Mouse (Mus musculus) heart, embryonic 11.5 days (tissue): Measurements from ENCODE around the gene Ncaph. TPM values are rescaled to one million over a fixed set of nuclear protein-coding genes. Genes with fewer than 3 reads are reported as not detected.
"Not testable (repeated sequence)": the region's sequence is repeated elsewhere in the genome, so short reads cannot be mapped to it uniquely, and the experiment has no call there.

Source experiments
- ATAC-seq: fragments of 200-750 bp; cut with Nextera tagmentation; replicated peaks from 2 replicates; pipeline ENCODE4 v1.8.0; 2017; ENCODE audit warnings: moderate library complexity; ENCODE audit not compliant: insufficient number of reproducible peaks, low FRiP score, low TSS enrichment
- H3K27ac ChIP-seq: fragments of 300-500 bp; sonication (generic); 2 replicates; pipeline ENCODE4 v1.5.1; 2014; ENCODE audit warnings: mild to moderate bottlenecking, low read depth, low read length
- H3K27me3 ChIP-seq: fragments of 300-500 bp; sonication (generic); 2 replicates; pipeline ENCODE4 v1.6.1; 2014; ENCODE audit warnings: mild to moderate bottlenecking, low read length, mixed read lengths; ENCODE audit not compliant: control insufficient read depth, insufficient read depth
- H3K36me3 ChIP-seq: fragments of 300-500 bp; sonication (generic); 2 replicates; pipeline ENCODE4 v1.6.1; 2014; ENCODE audit warnings: mild to moderate bottlenecking, low read length, moderate library complexity, mixed read lengths; ENCODE audit not compliant: control insufficient read depth, insufficient read depth
- H3K4me1 ChIP-seq: fragments of 300-500 bp; sonication (generic); 2 replicates; pipeline ENCODE4 v1.6.1; 2014; ENCODE audit warnings: low read length; ENCODE audit not compliant: control insufficient read depth, insufficient read depth
- H3K4me2 ChIP-seq: fragments of 300-500 bp; sonication (generic); 2 replicates; pipeline ENCODE4 v1.6.1; 2014; ENCODE audit warnings: mild to moderate bottlenecking, moderate library complexity
- H3K4me3 ChIP-seq: fragments of 300-500 bp; sonication (generic); 2 replicates; pipeline ENCODE4 v1.5.1; 2014; ENCODE audit warnings: low read depth, low read length
- H3K9ac ChIP-seq: fragments of 300-500 bp; sonication (generic); 2 replicates; pipeline ENCODE4 v1.6.1; 2014; ENCODE audit warnings: mild to moderate bottlenecking, low read depth, low read length, moderate library complexity
- H3K9me3 ChIP-seq: fragments of 300-500 bp; sonication (generic); replicated peaks from 2 replicates; pipeline ENCODE4 v1.6.1; 2016; ENCODE audit warnings: low read length; ENCODE audit not compliant: control insufficient read depth
- WGBS: fragments of 180-500 bp; shearing (Covaris S2); extraction: QIAGEN DNeasy Blood & Tissue Kit; methylation state at CpG from one replicate; pipeline ENCODE4 v1.1.7; 2014; ENCODE audit not compliant: insufficient replicate concordance; 5-methylcytosine and 5-hydroxymethylcytosine counted together
- polyA plus RNA-seq: library from polyadenylated mRNA; unstranded; fragments of >200 nt; fragmentation: Nextera tagmentation; extraction: Ambion mirVana; gene quantifications from 2 replicates; pipeline ENCODE4 v1.2.1, GENCODE M21; 2014

Ncaph gene
- polyA plus RNA-seq, 1 experiment from 2014 or later, result 62.6 TPM

DNA sequence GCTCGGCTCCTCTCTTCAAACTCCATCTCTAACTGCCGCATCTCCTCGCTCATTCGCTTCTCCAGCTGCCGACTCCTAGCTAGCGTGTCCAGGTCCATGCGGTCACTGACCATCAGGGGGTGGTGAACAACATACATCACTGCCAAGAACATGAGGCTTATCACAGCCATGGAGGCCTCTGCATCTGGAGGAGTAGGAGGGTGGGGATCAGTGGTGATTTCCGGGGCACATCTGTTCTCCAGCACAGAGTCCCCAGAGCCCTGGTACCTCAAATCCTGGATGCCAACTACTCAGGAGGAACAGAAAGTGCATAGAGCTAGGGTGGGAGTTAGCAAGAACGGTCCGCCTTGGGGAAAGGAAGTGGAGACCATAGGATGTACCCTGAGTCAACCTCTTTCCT lies 8.3 kb upstream of the Ncaph start:
- Histone ChIP-seq H3K36me3 (peaks cover 14% of the 10 kb centered on the region), H3K4me2 (peak overlapping the region; percentile 94), H3K27me3 (no peaks in the 10 kb centered on the region; the same call in 1 of the 2 replicates), H3K4me3 (peak overlapping the region; percentile 62), H3K27ac (no peak overlapping the region), H3K9ac (peak overlapping the region; percentile 78), H3K4me1 (peaks cover 12% of the 10 kb centered on the region), H3K9me3 (no peaks in the 10 kb centered on the region)
- ATAC-seq, result no peak
- WGBS, result 70% methylated on average over 10 of the region's 10 CpGs

DNA sequence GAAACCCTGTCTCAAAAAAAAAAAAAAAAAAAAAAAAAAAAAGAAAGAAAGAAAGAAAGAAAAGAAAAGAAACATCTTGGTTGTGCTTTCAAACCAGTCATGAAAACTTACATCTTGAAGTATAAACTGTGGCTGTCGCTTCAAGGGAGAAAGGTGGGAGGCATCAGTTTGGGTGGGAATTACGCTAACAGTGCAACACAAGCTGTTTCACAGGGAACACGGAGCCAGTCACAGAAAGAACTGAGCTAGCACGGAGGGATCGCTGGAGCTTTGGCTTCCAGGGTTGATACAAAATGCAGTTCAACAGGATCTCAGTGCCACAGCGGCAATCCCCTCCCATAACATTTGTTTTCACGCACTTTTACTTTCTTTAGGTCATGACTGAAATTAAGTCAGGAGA lies 6.3 kb upstream of the Ncaph start:
- ATAC-seq, result no peak
- Histone ChIP-seq H3K4me3 (no peak overlapping the region), H3K9me3 (no peaks in the 10 kb centered on the region), H3K4me2 (no peak overlapping the region), H3K36me3 (peaks cover 14% of the 10 kb centered on the region), H3K27ac (no peak overlapping the region), H3K9ac (no peak overlapping the region), H3K4me1 (peaks cover 18% of the 10 kb centered on the region), H3K27me3 (no peaks in the 10 kb centered on the region; the same call in 1 of the 2 replicates)
- WGBS, result 88% methylated on average over 7 of the region's 7 CpGs

DNA sequence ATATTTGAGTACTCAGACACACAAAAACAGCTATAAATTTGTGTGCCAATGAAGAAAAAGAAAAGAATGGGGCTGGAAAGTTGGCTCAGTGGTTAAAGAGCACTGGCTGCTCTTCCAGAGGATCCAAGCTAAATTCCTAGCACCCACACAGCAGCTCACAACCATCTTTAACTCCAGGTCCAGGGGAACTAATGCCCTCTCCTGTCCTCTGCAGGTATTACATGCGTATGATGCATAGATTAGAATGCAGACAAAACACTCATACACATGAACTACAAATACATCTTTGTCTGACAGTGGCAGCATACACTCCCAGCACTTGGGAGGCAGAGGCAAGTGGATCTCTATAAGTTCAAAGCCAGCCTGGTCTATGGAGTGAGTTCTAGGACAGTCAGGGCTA lies 5.9 kb upstream of the Ncaph start:
- H3K9me3 ChIP-seq, result no peaks in the 10 kb centered on the region
- H3K36me3 ChIP-seq, result peaks cover 14% of the 10 kb centered on the region
- no peak overlapping the region for H3K9ac ChIP-seq
- 100% methylated on average over 1 of the region's 1 CpGs for WGBS
- H3K4me2 ChIP-seq, result no peak overlapping the region
- no peak overlapping the region for H3K27ac ChIP-seq
- ATAC-seq, result no peak
- H3K27me3 ChIP-seq, result no peaks in the 10 kb centered on the region; the same call in 1 of the 2 replicates
- no peak overlapping the region for H3K4me3 ChIP-seq
- peaks cover 18% of the 10 kb centered on the region for H3K4me1 ChIP-seq

DNA sequence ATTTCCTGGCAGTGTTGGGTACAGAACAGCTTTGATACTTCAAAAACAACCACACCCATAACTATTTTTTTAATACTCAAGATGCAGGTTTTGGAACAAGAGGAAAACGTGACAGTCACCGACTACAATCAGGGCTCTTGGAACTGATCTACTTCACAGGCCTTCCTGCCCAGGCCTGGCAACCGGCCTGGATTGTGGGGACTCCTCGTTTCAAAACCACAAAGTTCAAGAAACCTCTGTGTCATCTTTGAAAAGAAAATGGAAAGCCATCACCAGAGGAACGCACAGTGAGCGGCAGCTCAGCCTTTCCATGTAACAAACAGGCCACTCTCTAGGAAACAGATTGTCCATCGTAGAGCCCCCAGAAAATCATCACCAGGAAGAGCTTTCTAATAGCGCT lies 5.3 kb upstream of the Ncaph start:
- Histone ChIP-seq H3K4me2 (no peak overlapping the region), H3K36me3 (peaks cover 14% of the 10 kb centered on the region), H3K9me3 (no peaks in the 10 kb centered on the region), H3K4me1 (peaks cover 18% of the 10 kb centered on the region), H3K9ac (no peak overlapping the region), H3K27me3 (no peaks in the 10 kb centered on the region; the same call in 1 of the 2 replicates), H3K27ac (no peak overlapping the region), H3K4me3 (no peak overlapping the region)
- no peak for ATAC-seq
- 90% methylated on average over 8 of the region's 8 CpGs for WGBS

DNA sequence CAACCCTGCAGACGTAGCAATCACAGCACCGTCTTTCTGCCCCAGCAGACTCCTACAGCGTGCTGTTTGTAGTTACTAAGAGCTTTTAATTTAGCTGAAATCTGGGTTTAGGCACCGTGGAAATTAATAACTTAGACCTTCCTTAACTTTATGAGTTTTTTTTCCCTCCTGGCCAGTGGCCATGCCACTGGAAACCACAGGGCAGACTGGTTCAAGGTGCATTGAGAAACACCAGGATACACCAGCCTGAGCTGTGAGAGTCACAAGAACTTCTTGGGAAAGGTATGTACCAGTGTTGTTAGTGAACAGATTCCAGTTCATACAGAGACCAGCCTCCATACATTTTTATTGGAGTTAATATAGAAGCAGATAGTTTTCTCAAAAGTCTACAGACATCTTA lies 4.7 kb upstream of the Ncaph start:
- no peak overlapping the region for H3K4me3 ChIP-seq
- H3K36me3 ChIP-seq, result peaks cover 14% of the 10 kb centered on the region
- no peak overlapping the region for H3K9ac ChIP-seq
- H3K27me3 ChIP-seq, result no peaks in the 10 kb centered on the region; the same call in 1 of the 2 replicates
- peaks cover 18% of the 10 kb centered on the region for H3K4me1 ChIP-seq
- H3K4me2 ChIP-seq, result no peak overlapping the region
- no peak overlapping the region for H3K27ac ChIP-seq
- H3K9me3 ChIP-seq, result no peaks in the 10 kb centered on the region
- no peak for ATAC-seq
- 89% methylated on average over 4 of the region's 4 CpGs for WGBS

DNA sequence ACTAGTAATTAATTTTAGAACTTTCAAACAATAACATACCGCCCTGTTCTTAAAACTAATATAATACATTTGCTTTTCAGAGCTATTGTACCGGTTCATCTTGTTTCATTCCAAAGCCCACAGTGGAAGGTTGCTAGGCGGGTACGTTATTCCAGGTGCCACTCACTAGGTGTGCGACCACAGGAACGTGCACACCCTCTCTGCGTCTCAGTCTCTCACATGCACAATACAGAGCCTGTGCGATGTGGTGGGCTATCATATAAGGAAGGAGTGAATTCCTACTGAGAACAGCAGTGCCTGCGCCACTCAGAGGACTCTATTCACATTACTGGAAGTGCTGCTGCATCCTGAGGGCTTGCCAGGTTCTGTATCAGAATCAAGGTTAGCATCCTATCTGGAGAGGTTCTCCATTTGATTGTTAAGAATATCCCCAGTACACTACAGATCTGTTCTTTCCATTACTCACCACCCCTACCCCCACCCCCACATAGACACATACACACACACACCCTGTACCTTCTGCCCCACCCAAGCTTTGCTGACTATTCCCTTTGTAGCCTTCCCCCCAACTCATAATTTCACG lies 4.2 kb upstream of the Ncaph start:
- H3K27me3 ChIP-seq, result no peaks in the 10 kb centered on the region; the same call in 1 of the 2 replicates
- WGBS, result 75% methylated on average over 10 of the region's 10 CpGs
- H3K27ac ChIP-seq, result no peak overlapping the region

DNA sequence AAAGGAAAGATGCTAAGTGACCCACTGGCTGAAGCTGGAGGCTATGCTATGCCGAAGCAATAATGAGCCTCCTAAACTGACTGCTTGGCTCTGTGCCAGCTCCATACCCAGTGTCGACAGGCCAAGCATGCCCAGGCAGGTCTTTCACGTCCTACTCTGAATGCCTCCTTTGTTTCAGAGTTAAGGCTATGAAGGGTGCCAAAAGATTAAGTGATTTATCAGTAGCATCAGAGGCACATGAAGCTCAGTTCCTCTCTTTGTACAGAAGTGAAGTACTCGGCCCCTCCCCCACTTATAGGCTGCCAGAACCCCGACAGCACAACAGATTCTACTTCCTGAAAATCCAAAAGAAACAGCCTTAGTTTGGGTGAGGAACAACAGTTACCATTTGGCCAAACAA lies 3.2 kb upstream of the Ncaph start:
- H3K27ac ChIP-seq, result no peak overlapping the region
- no peak overlapping the region for H3K9ac ChIP-seq
- peaks cover 14% of the 10 kb centered on the region for H3K36me3 ChIP-seq
- WGBS, result 4% methylated on average over 5 of the region's 5 CpGs
- no peak overlapping the region for H3K4me3 ChIP-seq
- peaks cover 20% of the 10 kb centered on the region for H3K4me1 ChIP-seq
- H3K4me2 ChIP-seq, result peak overlapping the region; percentile 35
- ATAC-seq, result peak; percentile 33; the same call in 1 of the 2 replicates
- H3K9me3 ChIP-seq, result no peaks in the 10 kb centered on the region
- no peaks in the 10 kb centered on the region; the same call in 1 of the 2 replicates for H3K27me3 ChIP-seq

More for the DNA sequence above, 4.2 kb upstream of the Ncaph start:
- no peak overlapping the region for H3K4me3 ChIP-seq
- H3K36me3 ChIP-seq, result peaks cover 14% of the 10 kb centered on the region
- H3K9ac ChIP-seq, result no peak overlapping the region
- H3K4me2 ChIP-seq, result no peak overlapping the region
- no peak for ATAC-seq
- peaks cover 19% of the 10 kb centered on the region for H3K4me1 ChIP-seq
- no peaks in the 10 kb centered on the region for H3K9me3 ChIP-seq

DNA sequence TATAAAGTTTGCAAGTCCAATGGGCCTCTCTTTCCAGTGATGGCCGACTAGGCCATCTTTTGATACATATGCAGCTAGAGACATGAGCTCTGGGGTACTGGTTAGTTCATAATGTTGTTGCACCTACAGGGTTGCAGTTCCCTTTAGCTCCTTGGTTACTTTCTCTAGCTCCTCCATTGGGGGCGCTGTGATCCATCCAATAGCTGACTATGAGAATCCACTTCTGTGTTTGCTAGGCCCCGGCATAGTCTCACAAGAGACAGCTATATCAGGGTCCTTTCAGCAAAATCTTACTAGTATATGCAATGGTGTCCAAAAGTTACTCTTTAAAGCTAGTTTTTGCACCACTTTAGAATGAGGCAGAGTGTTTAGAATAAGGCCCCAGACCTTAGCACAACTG lies 1.5 kb upstream of the Ncaph start:
- WGBS, result 35% methylated on average over 2 of the region's 3 CpGs
- not testable (repeated sequence) for H3K27ac ChIP-seq, H3K4me2 ChIP-seq, ATAC-seq, H3K27me3 ChIP-seq, H3K4me3 ChIP-seq, H3K9ac ChIP-seq, H3K9me3 ChIP-seq, H3K36me3 ChIP-seq
- peaks cover 22% of the 10 kb centered on the region for H3K4me1 ChIP-seq

DNA sequence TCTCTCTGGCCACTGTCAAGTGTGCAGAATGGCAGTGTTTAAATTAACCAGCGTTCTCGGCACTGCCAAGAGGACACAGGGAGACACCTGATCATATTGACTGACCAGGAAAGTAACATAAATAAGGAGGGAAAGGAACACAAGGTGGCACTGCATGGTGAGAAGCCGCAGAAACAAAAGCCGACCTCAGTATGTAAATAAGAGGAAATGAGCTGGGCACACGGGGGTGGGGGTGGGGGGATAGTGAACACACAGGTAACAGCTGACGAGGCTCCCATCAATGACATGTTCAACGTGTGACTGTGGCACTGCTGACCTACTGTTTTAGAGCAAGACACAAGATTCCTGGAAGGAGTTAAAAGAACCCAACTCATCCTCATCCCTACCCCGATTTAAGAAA lies 2.4 kb downstream of the Ncaph start:
- H3K4me1 ChIP-seq, result peaks cover 17% of the 10 kb centered on the region
- H3K36me3 ChIP-seq, result peaks cover 2% of the 10 kb centered on the region; the same call in 1 of the 2 replicates
- H3K9me3 ChIP-seq, result no peaks in the 10 kb centered on the region
- H3K27me3 ChIP-seq, result no peaks in the 10 kb centered on the region
- no peak overlapping the region for H3K27ac ChIP-seq
- no peak overlapping the region for H3K4me2 ChIP-seq
- H3K4me3 ChIP-seq, result no peak overlapping the region
- ATAC-seq, result no peak
- no peak overlapping the region for H3K9ac ChIP-seq
- 71% methylated on average over 8 of the region's 8 CpGs for WGBS
